Mouse (Mus musculus): ENCODE results near the gene Scgb1b20. TPM values are rescaled to one million over a fixed set of nuclear protein-coding genes. Genes with fewer than 3 reads are reported as not detected.
"Not testable (repeated sequence)": the region's sequence is repeated elsewhere in the genome, so short reads cannot be mapped to it uniquely, and the experiment has no call there.

Gene Scgb1b20
- not detected in 2 replicates for polyA plus RNA-seq (2016; fragmentation: Nextera tagmentation; extraction: Ambion mirVana)

DNA sequence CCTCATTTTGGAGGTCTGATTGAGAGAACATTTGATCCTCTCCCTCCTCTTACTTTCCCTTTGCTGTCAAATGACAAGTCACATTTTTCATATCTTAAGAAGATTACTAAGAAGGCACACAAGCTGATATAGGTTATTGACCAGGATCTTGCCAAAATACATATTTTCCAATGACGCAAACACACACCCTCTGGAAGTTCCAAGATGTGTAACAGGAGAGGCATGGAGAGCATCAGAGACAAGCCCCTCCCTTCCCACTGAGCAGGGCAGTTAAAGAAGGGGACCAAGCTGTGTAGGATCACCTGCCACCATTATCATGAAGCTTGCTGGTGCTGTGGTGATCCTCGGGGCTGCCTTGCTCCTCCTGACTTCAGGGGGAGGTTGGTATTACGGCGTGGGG, at the start of gene Scgb1b20:
TSS of gene Scgb1b20 (plus strand) at position 301 of the 400 bp plus-strand sequence.
- not testable (repeated sequence) for H3K4me2 ChIP-seq; H3K27ac ChIP-seq; H3K27me3 ChIP-seq; H3K36me3 ChIP-seq (replicated peaks); H3K4me1 ChIP-seq; H3K9ac ChIP-seq; H3K9me3 ChIP-seq; H3K4me3 ChIP-seq (replicated peaks); ATAC-seq (ENCODE audit: low FRiP score)
- 89% methylated on average over 4 of the region's 4 CpGs for WGBS

DNA sequence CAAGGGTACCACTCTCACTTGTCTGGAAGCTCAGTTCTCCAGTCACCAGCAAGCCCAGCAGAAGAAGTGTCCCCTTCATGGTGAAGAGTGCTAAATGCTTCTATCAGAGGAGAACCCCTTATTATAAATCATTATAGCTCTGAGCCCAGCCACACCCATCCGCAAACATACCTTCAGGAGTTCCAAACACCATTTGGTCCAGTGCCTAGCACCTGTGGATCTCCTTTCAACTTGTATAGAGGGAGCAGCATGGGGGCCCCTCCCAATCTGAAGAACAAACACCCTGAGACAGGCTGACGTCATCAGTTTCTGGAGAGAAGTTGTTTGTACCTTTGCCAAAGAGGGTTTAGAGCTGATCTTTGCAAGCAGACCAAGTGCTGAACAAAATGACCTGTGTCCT, 6.8 kb upstream of the Scgb1b20 start, which contains the start of gene Scgb2b20:
TSS of gene Scgb2b20 (minus strand) at position 101 of the 400 bp plus-strand sequence.
- not testable (repeated sequence) for H3K9ac ChIP-seq
- WGBS: 83% methylated on average over 2 of the region's 2 CpGs

DNA sequence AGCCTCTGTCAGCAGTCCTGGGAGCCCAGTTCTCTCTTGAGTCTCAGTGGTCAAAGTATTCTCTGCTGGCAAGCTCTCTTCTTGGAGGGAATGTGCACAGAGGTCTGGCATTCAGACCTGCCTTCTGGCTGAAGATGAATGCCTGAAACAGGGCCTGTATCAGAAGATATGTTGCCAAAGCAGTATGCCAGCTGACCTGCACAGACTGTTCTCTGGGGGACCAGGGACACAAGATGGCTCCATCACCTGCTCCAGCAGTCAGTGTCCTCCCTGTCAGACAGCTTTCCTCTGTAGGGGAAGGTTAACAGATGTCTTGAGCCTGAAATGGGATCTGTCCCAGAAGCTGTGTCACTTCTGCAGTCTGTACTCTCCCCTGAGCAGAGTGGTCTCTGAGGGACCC, 26.7 kb downstream of the Scgb1b20 start:
- not testable (repeated sequence) for H3K4me1 ChIP-seq; H3K36me3 ChIP-seq (replicated peaks); H3K27ac ChIP-seq; H3K4me3 ChIP-seq (replicated peaks); H3K4me2 ChIP-seq; ATAC-seq (ENCODE audit: low FRiP score); H3K27me3 ChIP-seq; H3K9ac ChIP-seq
- peaks cover 22% of the 10 kb centered on the region for H3K9me3 ChIP-seq

More for the DNA sequence above, 6.8 kb upstream of the Scgb1b20 start, which contains the start of gene Scgb2b20:
- not testable (repeated sequence) for H3K4me2 ChIP-seq; ATAC-seq (ENCODE audit: low FRiP score); H3K9me3 ChIP-seq; H3K27me3 ChIP-seq; H3K36me3 ChIP-seq (replicated peaks); H3K27ac ChIP-seq; H3K4me1 ChIP-seq; H3K4me3 ChIP-seq (replicated peaks)

GRCm38 (mm10) chr7:33401650-33402049, 28.6 kb downstream of the Scgb1b20 start:
- Histone ChIP-seq H3K4me1 (no peaks in the 10 kb centered on the region), H3K4me3 (replicated peaks) (no peak overlapping the region), H3K9ac (no peak overlapping the region), H3K9me3 (peaks cover 22% of the 10 kb centered on the region), H3K36me3 (replicated peaks) (no peaks in the 10 kb centered on the region), H3K27me3 (no peaks in the 10 kb centered on the region), H3K27ac (no peak overlapping the region), H3K4me2 (no peak overlapping the region)
- 89% methylated on average over 1 of the region's 1 CpGs for WGBS
- no peak for ATAC-seq (ENCODE audit: low FRiP score)

DNA sequence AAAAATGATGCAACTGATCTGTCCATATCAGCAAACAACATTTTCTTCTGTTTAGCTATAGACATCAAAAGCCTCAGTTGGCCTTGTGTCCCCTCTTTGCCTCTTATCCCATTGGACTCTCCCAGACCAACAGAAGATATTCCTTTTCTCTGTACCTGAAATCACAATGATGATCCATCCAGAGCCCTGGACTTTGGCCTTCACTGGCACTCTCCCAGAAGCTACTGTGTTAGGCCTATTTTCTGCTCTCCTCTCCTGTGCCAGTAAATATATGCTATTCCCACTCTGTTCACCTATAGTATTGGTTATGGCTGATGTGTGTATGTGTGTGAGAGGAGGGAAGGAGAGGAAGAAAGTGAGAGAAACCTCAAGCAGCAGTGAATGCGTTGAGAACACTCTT, 36.6 kb downstream of the Scgb1b20 start:
- not testable (repeated sequence) for H3K4me1 ChIP-seq; H3K9ac ChIP-seq; ATAC-seq (ENCODE audit: low FRiP score); H3K27me3 ChIP-seq; H3K9me3 ChIP-seq; H3K4me2 ChIP-seq; H3K27ac ChIP-seq; H3K36me3 ChIP-seq (replicated peaks); H3K4me3 ChIP-seq (replicated peaks)
- 54% methylated on average over 1 of the region's 1 CpGs for WGBS

Other genes with a start within 250 kb of the Scgb1b20 start
- not detected in 2 replicates for gene Scgb2b18, start 199.4 kb upstream of the Scgb1b20 start, polyA plus RNA-seq (2016; fragmentation: Nextera tagmentation; extraction: Ambion mirVana)
- gene Scgb1b18, start 187.7 kb upstream of the Scgb1b20 start, polyA plus RNA-seq (2016; fragmentation: Nextera tagmentation; extraction: Ambion mirVana): not detected in 2 replicates
- not detected in 2 replicates for gene Scgb2b19, start 92.9 kb upstream of the Scgb1b20 start, polyA plus RNA-seq (2016; fragmentation: Nextera tagmentation; extraction: Ambion mirVana)
- not detected in 2 replicates for gene Scgb1b19, start 85.9 kb upstream of the Scgb1b20 start, polyA plus RNA-seq (2016; fragmentation: Nextera tagmentation; extraction: Ambion mirVana)
- gene Scgb2b20, start 6.9 kb upstream of the Scgb1b20 start, polyA plus RNA-seq (2016; fragmentation: Nextera tagmentation; extraction: Ambion mirVana): not detected in 2 replicates
- gene Scgb2b21, start 147.2 kb downstream of the Scgb1b20 start, polyA plus RNA-seq (2016; fragmentation: Nextera tagmentation; extraction: Ambion mirVana): not detected in 2 replicates

All from forebrain, embryonic 12.5 days (tissue).